Mouse (Mus musculus) embryo, embryonic 10.5 days (tissue): ENCODE data around the gene Tmem108.

Experiments used
- DNase-seq: peaks from one replicate; pipeline ENCODE4 v3.0.0-alpha.2; 2015; ENCODE audit warnings: low spot score

Gene Tmem108

GRCm38 (mm10) chr9:103546695-103547645, 214.7 kb downstream of the Tmem108 start:
- no peak for DNase-seq

GRCm38 (mm10) chr9:103545729-103546128, 215.9 kb downstream of the Tmem108 start:
- no peak for DNase-seq

GRCm38 (mm10) chr9:103545271-103545670, 216.4 kb downstream of the Tmem108 start:
- peak; percentile 48 for DNase-seq

- no peak for DNase-seq
Observed at GRCm38 (mm10) chr9:103544599-103544998, 217.0 kb downstream of the Tmem108 start.

- no peak for DNase-seq
Observed at GRCm38 (mm10) chr9:103540518-103540917, 221.1 kb downstream of the Tmem108 start.

GRCm38 (mm10) chr9:103538047-103538816, 223.4 kb downstream of the Tmem108 start:
- DNase-seq = no peak

GRCm38 (mm10) chr9:103536059-103536634, 225.5 kb downstream of the Tmem108 start:
- no peak for DNase-seq

- DNase-seq = peak; percentile 79
Observed at GRCm38 (mm10) chr9:103525041-103525537, 236.5 kb downstream of the Tmem108 start.

- peak; percentile 73 for DNase-seq
Observed at GRCm38 (mm10) chr9:103524600-103524999, 237.0 kb downstream of the Tmem108 start.

GRCm38 (mm10) chr9:103523742-103524403, 237.8 kb downstream of the Tmem108 start:
- peak; percentile 38 for DNase-seq

GRCm38 (mm10) chr9:103523008-103523407, 238.6 kb downstream of the Tmem108 start:
- DNase-seq = peak; percentile 30

GRCm38 (mm10) chr9:103513884-103514283, 247.8 kb downstream of the Tmem108 start:
- DNase-seq = no peak

- DNase-seq = no peak
Observed at GRCm38 (mm10) chr9:103512257-103512656, 249.4 kb downstream of the Tmem108 start.

- DNase-seq = no peak
Observed at GRCm38 (mm10) chr9:103506968-103507584, 254.6 kb downstream of the Tmem108 start.

- no peak for DNase-seq
Observed at GRCm38 (mm10) chr9:103505067-103505466, 256.6 kb downstream of the Tmem108 start.

- no peak for DNase-seq
Observed at GRCm38 (mm10) chr9:103504646-103505045, 257.0 kb downstream of the Tmem108 start.

- no peak for DNase-seq
Observed at GRCm38 (mm10) chr9:103503586-103504298, 257.9 kb downstream of the Tmem108 start.

GRCm38 (mm10) chr9:103502655-103503054, 259.0 kb downstream of the Tmem108 start:
- no peak for DNase-seq

GRCm38 (mm10) chr9:103501861-103502364, 259.7 kb downstream of the Tmem108 start:
- peak; percentile 82 for DNase-seq

GRCm38 (mm10) chr9:103499366-103499765, 262.3 kb downstream of the Tmem108 start:
- no peak for DNase-seq
